Mouse (Mus musculus): ENCODE measurements around the gene Timm13.

Gene Timm13

DNA sequence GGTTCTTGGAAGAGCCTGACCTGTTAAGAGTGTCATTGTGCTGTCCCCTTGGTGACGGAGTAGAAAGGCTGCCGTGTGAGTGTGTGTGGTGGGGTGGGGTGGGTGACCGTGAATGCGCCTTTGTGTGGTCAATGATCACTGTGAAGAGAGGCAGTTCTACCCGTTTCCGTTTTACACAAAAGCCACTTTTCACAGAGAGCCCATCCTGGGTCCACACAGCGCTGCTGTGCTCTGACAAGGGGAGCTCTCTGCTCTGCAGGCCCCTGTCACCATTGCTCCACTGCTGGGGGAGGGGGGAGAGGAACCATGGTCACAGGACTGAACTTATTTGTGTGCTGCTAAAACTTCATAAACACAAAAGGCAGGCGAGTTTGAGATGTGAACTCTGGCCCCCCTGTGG lies 43.4 kb downstream of the Timm13 start:
- no peak for DNase-seq

GRCm38 (mm10) chr10:80856908-80857307 lies 43.9 kb downstream of the Timm13 start:
- no peak for DNase-seq

- DNase-seq = no peak
These were observed 44.5 kb downstream of the Timm13 start for GRCm38 (mm10) chr10:80856267-80856666.

GRCm38 (mm10) chr10:80855749-80856073 lies 45.1 kb downstream of the Timm13 start:
- no peak for DNase-seq

DNA sequence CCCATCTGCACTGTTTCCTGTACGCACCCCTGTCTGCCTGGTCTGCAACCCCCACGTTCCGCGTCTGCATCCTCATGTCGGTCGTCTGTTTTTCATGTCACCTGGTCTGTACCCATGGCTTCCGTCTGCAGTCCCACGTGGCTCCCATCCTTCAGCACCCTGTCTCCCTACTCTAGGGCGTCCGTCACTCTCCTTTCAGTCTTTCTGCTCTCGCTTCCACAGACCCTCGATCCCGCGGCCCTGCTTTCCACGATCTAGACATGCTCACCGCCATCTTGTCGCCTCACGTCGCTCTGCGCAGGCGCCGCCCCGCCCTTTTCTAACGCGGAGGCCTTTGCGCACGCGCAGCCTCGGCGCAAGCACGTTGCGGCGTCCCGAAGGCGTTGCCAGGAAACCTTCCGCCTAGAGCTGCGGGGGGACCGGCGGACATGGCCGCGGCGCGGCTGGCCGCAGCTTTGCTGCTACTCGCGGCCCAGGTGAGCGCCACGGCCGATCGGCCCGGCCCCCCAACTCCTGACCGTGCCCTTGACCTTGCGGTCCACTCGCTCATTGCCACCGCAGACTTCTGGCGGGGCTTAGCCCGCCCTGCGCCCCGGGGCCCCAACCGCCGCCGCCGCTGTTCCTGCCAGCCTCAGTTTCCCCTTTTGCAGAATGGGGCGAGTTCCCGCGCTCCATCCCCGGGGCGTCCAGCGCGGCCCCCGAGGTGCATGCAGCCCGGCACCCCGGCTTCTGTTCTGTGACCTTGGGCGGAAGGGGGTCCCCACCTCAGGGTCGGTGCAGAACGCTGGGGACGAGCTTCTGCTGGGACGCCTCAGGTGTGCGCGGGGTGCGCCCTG lies 45.6 kb downstream of the Timm13 start, which contains the start of the genes Lsm7 and Sppl2b:
Gene Lsm7 (minus strand): TSS at position 297 of the 836 bp plus-strand sequence.
Gene Sppl2b (plus strand): TSS at position 363 of the 836 bp plus-strand sequence.
- peak; percentile 98 for DNase-seq

Measured in right cerebral cortex, postnatal 25 days (tissue).